Mouse (Mus musculus): ENCODE measurements around the gene Ubxn1.
A peak's percentile ranks its signal among the peaks of the same experiment; 100 is the strongest.

Gene Ubxn1

DNA sequence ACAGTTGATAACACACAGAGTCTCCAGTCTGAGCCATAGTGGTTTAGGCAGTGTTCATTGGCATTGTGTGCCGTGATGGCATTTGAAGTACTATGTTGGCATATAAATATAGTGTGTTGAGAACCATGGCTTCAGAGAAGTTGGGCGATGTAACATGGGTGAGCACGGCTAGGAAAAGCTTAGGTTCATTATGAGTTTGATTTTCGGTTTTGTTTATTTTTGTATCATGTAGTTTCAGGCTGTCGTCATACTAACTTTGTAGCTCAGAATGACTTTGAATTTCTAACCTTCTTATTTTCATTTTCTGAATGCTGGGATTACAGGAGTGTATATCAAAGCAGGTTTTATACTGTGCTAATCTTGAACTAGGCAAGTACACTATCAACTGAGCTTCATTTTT is 32.1 kb downstream of the Ubxn1 start:
- no peak for DNase-seq

DNA sequence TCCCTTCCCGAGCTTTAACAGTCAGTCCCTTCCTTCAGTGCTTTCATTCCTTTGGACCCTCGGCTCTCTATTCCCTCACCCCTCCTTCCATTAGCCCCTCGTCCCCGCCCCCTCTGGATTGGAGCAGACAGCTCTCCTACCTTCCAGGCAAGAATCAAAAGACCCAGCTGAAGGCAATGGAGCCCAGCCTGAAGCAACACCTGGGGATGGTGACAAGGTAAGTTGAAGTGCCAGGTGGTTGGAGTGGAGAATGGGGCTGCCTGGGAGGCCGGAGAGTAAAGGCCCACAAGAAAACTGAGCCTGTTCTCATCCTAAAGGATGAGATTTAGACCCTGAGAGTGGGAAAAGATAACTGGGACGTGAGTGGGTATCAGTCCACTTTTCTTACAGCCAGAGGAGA is 37.2 kb downstream of the Ubxn1 start:
- no peak for DNase-seq

DNA sequence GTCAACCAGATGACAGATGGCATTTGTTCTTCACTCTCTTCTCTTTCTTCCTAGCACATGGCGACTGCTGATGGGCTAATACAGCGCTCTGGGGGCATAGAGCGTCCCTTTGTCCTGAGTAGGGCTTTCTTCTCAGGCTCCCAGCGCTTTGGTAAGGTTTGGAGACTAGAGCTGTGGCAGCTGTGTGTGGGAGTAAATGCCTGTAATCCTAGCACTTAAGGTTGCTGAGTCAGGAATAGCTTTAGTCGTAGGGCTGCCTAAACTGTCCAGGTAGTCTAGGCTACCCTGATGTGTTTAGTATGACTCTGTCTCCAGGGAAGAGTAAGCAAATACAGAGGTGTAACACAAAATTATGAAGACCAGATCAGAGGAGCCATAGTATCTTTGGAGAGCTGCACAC is 40.5 kb downstream of the Ubxn1 start:
- DNase-seq, result no peak

DNA sequence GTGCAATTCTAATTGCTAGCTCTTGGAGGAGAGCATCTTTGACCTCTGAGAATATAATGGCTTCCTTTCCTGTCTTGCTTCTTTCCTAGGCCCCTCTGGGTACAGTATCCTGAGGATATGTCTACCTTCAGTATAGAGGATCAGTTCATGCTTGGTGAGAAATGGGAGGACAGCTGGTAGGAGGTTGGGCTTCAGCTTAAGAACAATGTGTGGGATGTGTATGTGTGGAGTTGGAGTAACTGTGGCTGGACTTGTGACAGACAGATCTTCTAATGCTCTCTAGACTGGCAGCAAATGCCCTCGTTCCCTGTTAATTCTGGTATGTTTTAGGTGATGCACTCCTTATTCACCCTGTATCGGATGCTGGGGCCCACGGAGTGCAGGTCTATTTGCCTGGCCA is 42.9 kb downstream of the Ubxn1 start:
- no peak for DNase-seq

- no peak for DNase-seq
Observed at GRCm38 (mm10) chr19:8919000-8919399, 47.7 kb downstream of the Ubxn1 start.

DNA sequence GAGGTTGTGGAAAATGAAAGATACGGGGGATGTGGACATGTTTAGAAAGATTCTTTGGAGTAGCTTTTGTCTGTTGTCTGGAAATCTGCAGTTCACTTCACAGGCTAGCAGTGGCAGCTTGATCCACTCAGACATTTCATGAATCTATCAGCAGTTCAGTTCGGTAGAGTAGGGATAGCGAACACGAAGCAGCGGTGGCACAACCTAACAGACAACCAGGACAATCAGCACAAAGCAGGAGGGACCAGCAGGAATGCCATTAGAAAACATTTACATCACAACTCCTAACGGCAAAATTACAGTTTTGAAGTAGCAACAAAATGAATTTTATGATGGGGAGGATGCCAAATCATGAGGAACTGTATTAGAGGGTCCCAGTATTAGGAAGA is 48.4 kb downstream of the Ubxn1 start:
- DNase-seq, result no peak

DNA sequence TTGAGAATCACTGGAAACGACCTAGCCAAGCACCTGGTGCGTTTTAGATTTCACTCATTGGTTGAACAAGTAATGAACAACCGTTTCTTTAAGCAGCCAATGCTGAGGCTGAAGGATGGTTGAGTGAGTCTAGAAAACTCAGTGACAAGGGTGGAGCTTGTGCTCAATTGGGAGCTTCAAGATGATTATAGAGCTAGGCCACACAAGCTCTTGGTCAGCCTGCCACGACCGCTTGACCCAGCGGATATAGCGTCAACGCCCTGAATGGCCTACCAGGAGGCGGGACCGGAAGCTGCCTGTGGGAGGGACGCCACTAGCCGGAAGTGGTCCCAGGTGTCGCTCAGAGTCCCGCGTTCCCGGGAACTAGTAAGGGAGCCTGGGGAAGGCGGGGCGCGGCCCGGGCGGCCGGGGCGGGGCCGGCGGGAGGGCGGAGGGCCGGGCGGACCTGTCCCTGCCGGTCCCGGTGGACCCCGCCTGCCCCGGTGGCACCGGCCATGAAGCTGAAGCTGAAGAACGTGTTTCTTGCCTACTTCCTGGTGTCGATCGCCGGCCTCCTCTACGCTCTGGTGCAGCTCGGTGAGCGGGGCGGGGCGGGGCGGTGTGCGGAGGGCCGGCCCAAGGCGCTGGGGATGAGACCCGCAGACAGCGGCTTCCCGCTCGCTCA is 48.9 kb downstream of the Ubxn1 start, which contains the start of gene B3gat3:
Gene B3gat3 (plus strand): TSS at position 302 of the 664 bp plus-strand sequence.
- peak; percentile 79 to 84 for DNase-seq

DNA sequence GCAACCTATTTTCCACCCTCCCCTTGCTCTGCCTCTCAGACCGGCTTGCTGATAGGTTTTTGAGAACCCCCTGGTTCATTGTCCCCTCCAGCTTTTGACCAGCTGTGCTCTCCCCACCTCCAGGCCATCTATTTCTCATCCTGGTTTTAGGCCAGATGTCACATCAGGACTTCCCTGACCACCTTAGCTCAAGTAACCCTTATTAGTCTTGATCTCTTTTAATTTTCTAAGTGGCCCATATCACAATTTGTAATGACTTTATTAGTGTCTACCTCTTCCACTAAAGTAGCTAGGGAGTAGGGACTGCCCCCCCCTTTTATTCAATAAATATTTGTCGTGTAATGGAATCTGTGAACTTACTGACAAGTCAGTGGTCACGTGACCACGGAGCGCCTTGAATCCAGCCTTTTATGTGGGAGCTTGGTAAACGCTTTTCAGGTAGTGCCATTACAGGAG is 49.6 kb downstream of the Ubxn1 start:
- DNase-seq, result peak in 1 of 2 experiments; percentile 15

DNA sequence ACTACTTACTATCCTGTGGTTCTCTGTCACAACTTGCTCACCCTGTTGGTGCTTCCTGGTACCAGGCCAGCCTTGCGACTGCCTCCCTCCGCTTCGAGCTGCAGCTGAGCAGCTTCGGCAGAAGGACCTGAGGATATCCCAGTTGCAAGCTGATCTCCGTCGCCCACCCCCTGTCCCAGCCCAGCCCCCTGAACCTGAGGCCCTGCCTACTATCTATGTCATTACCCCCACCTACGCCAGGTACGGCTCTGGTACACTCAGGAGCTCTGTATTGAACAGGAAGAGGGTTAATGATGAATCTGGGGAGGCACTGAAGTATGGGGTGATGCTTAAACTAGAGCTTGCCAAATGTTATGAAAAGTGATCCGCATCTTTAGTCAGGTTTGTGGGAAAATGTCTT is 50.4 kb downstream of the Ubxn1 start:
- no peak for DNase-seq

Measured in B cell, adult 2 months (primary cell).